Mouse (Mus musculus): ENCODE measurements at regions not wholly inside any gene's neighbourhood (a gene's known extent, or its start where the extent isn't known, plus 50 kb on each side); places are given as distances from the start of the nearest gene placed in this dataset.

- H3K9ac ChIP-seq (ENCODE audit: low read depth, low read length): no peak overlapping the region
- no peaks in the 10 kb centered on the region for H3K36me3 ChIP-seq (ENCODE audit: control insufficient read depth, insufficient read depth, low read length)
- no peaks in the 10 kb centered on the region for H3K4me1 ChIP-seq (ENCODE audit: control insufficient read depth, insufficient read depth, low read length)
- no peak overlapping the region for H3K4me3 ChIP-seq (ENCODE audit: insufficient read depth, low read depth, low read length)
- no peak for DNase-seq (ENCODE audit: extremely low read depth, low read depth, low spot score)
- H3K27me3 ChIP-seq (ENCODE audit: control insufficient read depth, insufficient read depth, low read length): no peaks in the 10 kb centered on the region
- H3K27ac ChIP-seq (replicated peaks; ENCODE audit: insufficient read depth, low read depth, low read length): no peak overlapping the region
- no peaks in the 10 kb centered on the region for H3K79me2 ChIP-seq (ENCODE audit: control insufficient read depth, insufficient read depth, low read length)
- TF ChIP-seq POLR2A (IDR thresholded peaks at IDR 0.05; ENCODE audit: extremely low read depth, insufficient read depth, low read length) (no peak), CTCF (IDR thresholded peaks at IDR 0.05; ENCODE audit: low read depth, low read length) (no peak)
- WGBS: 65% methylated on average over 5 of the region's 5 CpGs
These were observed 62.5 kb upstream of the 1700025G04Rik start for GRCm38 (mm10) chr1:152152474-152152873.

GRCm38 (mm10) chr1:152148731-152149130, 58.8 kb upstream of the 1700025G04Rik start:
- no peak for DNase-seq (ENCODE audit: extremely low read depth, low read depth, low spot score)
- no peak overlapping the region for H3K9ac ChIP-seq (ENCODE audit: low read depth, low read length)
- no peaks in the 10 kb centered on the region for H3K36me3 ChIP-seq (ENCODE audit: control insufficient read depth, insufficient read depth, low read length)
- H3K79me2 ChIP-seq (ENCODE audit: control insufficient read depth, insufficient read depth, low read length): no peaks in the 10 kb centered on the region
- no peak overlapping the region for H3K4me3 ChIP-seq (ENCODE audit: insufficient read depth, low read depth, low read length)
- no peaks in the 10 kb centered on the region for H3K4me1 ChIP-seq (ENCODE audit: control insufficient read depth, insufficient read depth, low read length)
- no peaks in the 10 kb centered on the region for H3K27me3 ChIP-seq (ENCODE audit: control insufficient read depth, insufficient read depth, low read length)
- H3K27ac ChIP-seq (replicated peaks; ENCODE audit: insufficient read depth, low read depth, low read length): no peak overlapping the region
- TF ChIP-seq CTCF (IDR thresholded peaks at IDR 0.05; ENCODE audit: low read depth, low read length) (no peak), POLR2A (IDR thresholded peaks at IDR 0.05; ENCODE audit: extremely low read depth, insufficient read depth, low read length) (no peak)
- WGBS: 77% methylated on average over 3 of the region's 3 CpGs

DNA sequence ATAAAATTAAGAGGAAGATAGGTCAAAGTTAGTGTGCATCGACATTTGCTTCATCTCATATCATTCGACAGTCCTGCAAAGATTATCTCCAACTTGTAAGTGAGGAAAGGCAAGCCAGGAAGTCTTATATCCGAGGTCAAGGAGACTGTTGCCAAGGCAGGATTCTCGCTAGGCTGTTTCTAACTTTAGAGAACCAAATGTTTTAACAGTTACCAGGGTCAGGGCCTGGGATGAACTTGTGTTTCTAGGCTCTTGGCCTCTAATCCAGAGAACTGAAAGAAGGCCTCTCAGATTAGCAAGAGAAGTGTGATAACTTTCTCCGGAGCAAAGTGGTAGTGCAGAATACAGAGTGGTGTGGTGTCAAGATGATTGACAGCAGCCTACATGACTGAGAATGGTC, 50.2 kb upstream of the 1700025G04Rik start:
- WGBS: 76% methylated on average over 5 of the region's 5 CpGs
- Histone ChIP-seq H3K36me3 (ENCODE audit: control insufficient read depth, insufficient read depth, low read length) (no peaks in the 10 kb centered on the region), H3K79me2 (ENCODE audit: control insufficient read depth, insufficient read depth, low read length) (no peaks in the 10 kb centered on the region), H3K4me3 (ENCODE audit: insufficient read depth, low read depth, low read length) (no peak overlapping the region), H3K27ac (replicated peaks; ENCODE audit: insufficient read depth, low read depth, low read length) (no peak overlapping the region), H3K9ac (ENCODE audit: low read depth, low read length) (no peak overlapping the region), H3K27me3 (ENCODE audit: control insufficient read depth, insufficient read depth, low read length) (no peaks in the 10 kb centered on the region), H3K4me1 (ENCODE audit: control insufficient read depth, insufficient read depth, low read length) (no peaks in the 10 kb centered on the region)
- peak; percentile 44 for DNase-seq (ENCODE audit: extremely low read depth, low read depth, low spot score)
- TF ChIP-seq POLR2A (IDR thresholded peaks at IDR 0.05; ENCODE audit: extremely low read depth, insufficient read depth, low read length) (no peak), CTCF (IDR thresholded peaks at IDR 0.05; ENCODE audit: low read depth, low read length) (no peak)

Measured in liver, adult 2 months (tissue).